Mouse (Mus musculus): ENCODE results near the gene Nupr1l. TPM values are rescaled to one million over a fixed set of nuclear protein-coding genes. Genes with fewer than 3 reads are reported as not detected.

The Nupr1l gene
- 0.60 to 4.2 TPM (median 2.5 TPM) in 4 replicates for total RNA-seq (2023)

GRCm38 (mm10) chr5:129908242-129908965 is at the start of gene Nupr1l:
Gene Nupr1l (plus strand): TSS chr5:129908540.

DNA sequence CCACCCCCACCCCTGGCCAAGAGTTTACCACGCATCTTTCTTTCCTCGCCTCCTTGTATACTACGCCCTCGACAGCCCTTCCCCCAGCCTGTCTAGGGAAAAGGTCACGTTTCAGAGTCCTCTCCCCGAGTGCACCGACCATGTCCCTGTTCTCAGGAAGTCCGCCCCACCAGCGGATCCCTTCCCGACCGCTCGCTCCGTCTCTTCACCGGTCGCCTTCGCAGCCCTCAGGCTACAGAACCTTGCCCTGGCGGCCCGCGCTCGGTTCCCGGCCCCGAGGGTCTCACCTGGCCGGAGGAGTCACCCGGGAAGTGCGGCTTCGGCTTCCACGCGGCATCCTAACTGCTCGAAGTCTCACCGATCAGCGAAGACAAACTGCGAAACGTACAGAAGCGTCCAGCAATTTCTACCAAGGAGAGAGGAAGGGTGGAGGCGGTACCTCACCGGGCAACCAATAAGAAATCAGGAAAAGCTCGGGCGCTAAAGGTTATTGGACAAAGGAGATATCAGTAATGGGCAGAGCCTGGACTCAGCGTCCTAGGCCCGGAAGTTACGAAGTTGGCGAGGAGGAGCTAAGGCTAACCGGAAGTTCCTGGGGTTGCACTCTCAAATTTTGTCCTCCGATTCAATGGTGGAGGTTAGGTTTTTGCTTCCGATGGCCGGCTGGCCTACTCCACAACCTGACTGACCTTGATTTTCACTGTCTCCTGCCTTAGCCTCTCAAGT is 21.3 kb upstream of the Nupr1l start, which contains the start of gene Chchd2:
TSS of gene Chchd2 (minus strand) at position 560 of the 726 bp plus-strand sequence.

DNA sequence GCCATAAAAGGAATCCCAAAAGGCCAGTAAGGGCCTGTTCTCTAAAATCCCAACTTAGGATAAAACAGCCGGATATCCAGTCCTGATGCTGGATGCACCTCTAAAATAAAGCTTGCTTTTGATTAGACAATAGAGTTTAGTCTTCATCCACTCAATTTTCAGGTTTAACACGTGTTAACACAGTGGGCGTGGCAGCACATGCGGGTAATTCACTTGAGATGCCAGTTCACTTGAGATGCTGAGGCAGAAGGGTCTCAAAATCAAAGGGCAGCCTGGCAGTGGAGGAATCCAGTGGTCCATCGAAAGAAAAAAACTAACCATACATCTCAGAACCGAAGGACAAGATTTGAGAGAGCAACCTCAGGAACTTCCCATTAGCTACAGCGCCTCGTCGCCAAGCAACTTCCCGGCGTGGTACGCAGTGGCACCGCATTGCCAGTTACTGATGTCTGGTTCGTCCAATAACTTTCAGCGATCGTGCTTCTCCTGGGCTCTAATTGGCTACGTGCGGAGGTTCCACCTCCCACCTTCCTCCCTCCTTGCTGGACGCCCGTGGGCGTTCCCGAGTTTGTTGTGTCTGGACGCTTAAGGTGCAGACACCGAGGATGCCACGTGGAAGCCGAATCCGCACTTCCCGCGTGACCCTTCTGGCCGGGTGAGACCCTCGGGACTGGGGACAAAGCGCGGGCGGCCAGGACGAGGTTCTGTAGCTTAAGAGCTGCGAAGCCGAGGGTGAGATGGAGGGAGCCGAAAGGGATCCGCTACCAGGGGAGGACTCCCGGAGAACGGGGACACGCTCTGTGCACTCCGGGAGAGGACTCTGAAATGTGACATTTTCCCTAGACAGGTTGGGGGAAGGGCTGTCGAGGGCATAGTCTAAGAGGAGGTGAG is 12.9 kb upstream of the Nupr1l start, which contains the start of gene Zbed5:
TSS of gene Zbed5 (plus strand) at position 526 of the 891 bp plus-strand sequence.

GRCm38 (mm10) chr5:129898449-129898848 is 9.9 kb upstream of the Nupr1l start, which contains the start of gene Phkg1:
Gene Phkg1 (minus strand): TSS chr5:129898549.

DNA sequence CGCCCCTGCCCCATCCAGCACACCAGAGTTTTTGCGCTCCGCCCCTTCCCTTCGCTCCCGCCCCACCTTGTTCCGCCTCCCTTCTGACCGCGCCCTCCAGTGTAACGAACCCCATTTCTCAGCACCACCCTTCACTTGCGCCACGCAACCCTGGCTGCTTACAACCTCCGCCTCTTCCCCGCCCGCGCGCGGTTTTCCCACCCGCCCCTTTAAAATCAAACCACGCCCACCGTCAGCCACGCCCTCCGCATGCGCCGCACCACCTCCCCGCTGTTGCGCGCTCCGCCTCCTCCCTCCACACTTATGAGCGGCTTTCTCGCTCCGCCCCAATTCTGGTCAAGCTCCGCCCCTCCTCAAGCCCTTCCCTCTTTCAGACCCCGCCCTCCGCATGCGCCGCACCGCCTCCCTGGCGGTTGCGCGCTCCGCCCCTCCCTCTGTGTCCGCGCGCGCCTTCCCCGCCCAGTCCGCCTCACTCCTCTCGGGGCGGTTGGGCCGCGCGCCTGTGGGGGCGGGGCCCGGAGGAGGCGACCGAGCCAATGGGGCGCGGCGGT is 33.2 kb downstream of the Nupr1l start, which contains the start of gene Vkorc1l1:
TSS of gene Vkorc1l1 (plus strand) at position 476 of the 551 bp plus-strand sequence.

Other genes with a start within 250 kb of the Nupr1l start
- 1.3 to 1.6 TPM (median 1.5 TPM) in 4 replicates for gene Zfp11, start 238.4 kb upstream of the Nupr1l start, total RNA-seq (2023)
- gene Sept14, start 200.0 kb upstream of the Nupr1l start, total RNA-seq (2023), result not detected in 4 replicates
- 38.5 to 53.4 TPM (median 43.5 TPM) in 4 replicates for gene Mrps17, start 193.0 kb upstream of the Nupr1l start, total RNA-seq (2023)
- 29.7 to 39.7 TPM (median 34.7 TPM) in 4 replicates for gene Nipsnap2, start 183.5 kb upstream of the Nupr1l start, total RNA-seq (2023)
- gene Psph, start 121.1 kb upstream of the Nupr1l start, total RNA-seq (2023), result 11.4 to 15.4 TPM (median 11.7 TPM) in 4 replicates
- 10.2 to 20.7 TPM (median 13.7 TPM) in 4 replicates for gene Sumf2, start 61.6 kb upstream of the Nupr1l start, total RNA-seq (2023)
- gene Chchd2, start 21.1 kb upstream of the Nupr1l start, total RNA-seq (2023), result 137 to 164 TPM (median 155 TPM) in 4 replicates
- 0.91 to 2.2 TPM (median 1.5 TPM) in 4 replicates for gene Zbed5, start 12.8 kb upstream of the Nupr1l start, total RNA-seq (2023)
- 0.33 to 1.2 TPM (median 0.77 TPM) in 4 replicates for gene Phkg1, start 10.0 kb upstream of the Nupr1l start, total RNA-seq (2023)
- gene Vkorc1l1, start 33.4 kb downstream of the Nupr1l start, total RNA-seq (2023), result 10.5 to 12.7 TPM (median 12.3 TPM) in 4 replicates
- gene Gusb, start 94.5 kb downstream of the Nupr1l start, total RNA-seq (2023), result 27.6 to 32.9 TPM (median 30.2 TPM) in 4 replicates
- gene Asl, start 120.7 kb downstream of the Nupr1l start, total RNA-seq (2023), result 15.4 to 20.7 TPM (median 16.7 TPM) in 4 replicates
- 23.7 to 27.2 TPM (median 26.9 TPM) in 4 replicates for gene Crcp, start 120.8 kb downstream of the Nupr1l start, total RNA-seq (2023)
- 33.8 to 42.7 TPM (median 39.5 TPM) in 4 replicates for gene Tpst1, start 164.8 kb downstream of the Nupr1l start, total RNA-seq (2023)
- gene Kctd7, start 236.3 kb downstream of the Nupr1l start, total RNA-seq (2023), result 2.6 to 3.7 TPM (median 3.3 TPM) in 4 replicates

Data from B cell, adult 62 days (primary cell).